Mouse (Mus musculus) right cerebral cortex, adult 18-20 months (tissue): ENCODE data around the gene Tfb2m.

Experiments used
- DNase-seq: peaks from one replicate; pipeline ENCODE4 v3.0.0; 2022; ENCODE audit warnings: mixed read lengths

Tfb2m gene

GRCm38 (mm10) chr1:179545768-179546550 is at the start of gene Tfb2m, which contains the start of gene Cnst:
TSS of gene Tfb2m (minus strand) at chr1:179546267.
TSS of gene Cnst (plus strand) at chr1:179546370.
- peak; percentile 99 for DNase-seq

GRCm38 (mm10) chr1:179592972-179593371 is 46.9 kb upstream of the Tfb2m start:
- DNase-seq, result no peak

DNA sequence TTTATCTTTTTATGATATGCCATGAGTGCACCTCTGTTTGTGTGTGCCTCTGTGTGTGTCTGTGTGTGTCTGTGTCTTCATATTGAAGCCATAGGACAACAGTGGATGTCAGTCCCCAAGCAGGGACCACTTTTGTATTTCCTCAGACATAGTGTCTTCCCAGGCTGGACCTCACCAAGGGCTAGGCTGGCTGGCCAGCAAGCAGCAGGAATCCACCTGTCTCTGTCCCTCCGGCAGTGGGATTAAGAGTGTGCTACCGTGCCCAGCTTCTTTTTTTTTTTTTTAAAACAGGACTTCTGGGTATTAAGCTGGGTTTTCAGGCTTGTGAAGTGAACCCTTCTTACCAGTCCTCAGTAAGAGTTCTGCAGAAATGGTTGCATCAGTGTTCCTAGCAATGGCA is 46.1 kb upstream of the Tfb2m start:
- no peak for DNase-seq

- peak; percentile 54 for DNase-seq
Measured at GRCm38 (mm10) chr1:179591639-179592038, 45.6 kb upstream of the Tfb2m start.

DNA sequence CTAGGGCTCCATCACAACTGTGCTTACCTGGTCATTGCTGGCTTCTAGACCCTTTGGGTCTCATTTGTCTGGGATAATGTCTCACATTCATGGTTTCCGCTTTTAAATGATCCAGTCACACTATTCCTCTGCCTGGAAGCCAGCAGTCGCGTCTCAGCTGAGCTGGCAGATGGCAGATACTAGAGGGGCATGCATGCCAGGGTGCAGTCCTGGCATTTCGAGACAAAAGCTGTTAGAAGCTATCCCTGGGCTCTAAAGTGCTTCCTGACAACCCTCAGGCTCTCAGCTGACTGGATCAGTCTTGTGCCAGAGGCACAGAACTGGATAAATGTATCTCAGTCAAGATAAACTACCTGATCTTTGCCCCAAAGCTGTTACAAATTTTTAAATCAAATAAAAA is 42.2 kb upstream of the Tfb2m start:
- no peak for DNase-seq

DNA sequence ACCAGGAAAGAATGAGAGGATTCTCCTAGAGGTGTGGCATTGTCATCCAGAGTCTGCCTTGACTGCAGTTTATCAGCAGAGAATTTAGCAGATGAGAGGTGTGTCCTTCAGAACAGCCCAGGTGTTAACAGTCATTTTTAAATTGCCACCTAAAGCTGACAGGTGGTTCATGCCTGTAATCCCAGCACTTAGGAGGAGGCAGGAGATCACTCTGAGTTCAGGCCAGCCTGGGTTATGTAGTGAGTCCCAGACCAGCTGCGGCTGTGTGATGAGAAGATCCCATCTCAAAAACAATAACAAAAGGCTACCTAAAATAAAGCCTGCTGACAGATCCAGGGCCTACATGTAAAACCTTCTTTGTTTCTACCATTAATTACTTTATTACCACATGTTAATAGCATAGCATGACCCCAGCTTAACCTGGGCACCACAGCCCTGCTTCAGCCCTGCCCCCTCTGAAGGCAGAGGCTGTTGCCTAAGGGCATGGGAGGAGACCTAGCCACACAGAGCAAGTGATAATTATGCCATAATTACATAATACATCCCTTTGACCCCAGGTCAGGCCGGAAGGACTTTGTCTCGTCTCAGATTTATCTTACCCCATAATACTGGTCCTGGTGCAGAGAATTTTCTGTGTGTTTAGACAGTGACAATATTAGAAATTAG is 40.5 kb upstream of the Tfb2m start:
- DNase-seq, result no peak

DNA sequence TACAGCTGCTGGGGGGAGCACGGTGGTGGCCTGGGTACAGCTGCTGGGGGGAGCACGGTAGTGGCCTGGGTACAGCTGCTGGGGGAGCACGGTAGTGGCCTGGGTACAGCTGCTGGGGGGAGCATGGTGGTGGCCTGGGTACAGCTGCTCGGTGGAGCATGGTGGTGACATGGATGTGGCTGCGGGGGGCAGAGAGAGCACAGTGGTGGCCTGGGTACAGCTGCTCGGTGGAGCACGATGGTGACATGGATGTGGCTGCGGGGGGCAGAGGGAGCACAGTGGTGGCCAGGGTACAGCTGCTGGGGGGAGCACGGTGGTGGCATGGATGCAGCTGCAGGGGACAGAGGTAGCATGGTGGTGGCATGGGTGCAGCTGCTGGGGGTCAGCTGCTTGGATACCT is 39.6 kb upstream of the Tfb2m start:
- DNase-seq, result no peak

GRCm38 (mm10) chr1:179584220-179584619 is 38.2 kb upstream of the Tfb2m start:
- DNase-seq, result no peak

GRCm38 (mm10) chr1:179583090-179583489 is 37.0 kb upstream of the Tfb2m start:
- DNase-seq, result no peak

- DNase-seq, result no peak
Measured at GRCm38 (mm10) chr1:179582021-179582433, 36.0 kb upstream of the Tfb2m start.

GRCm38 (mm10) chr1:179581422-179581821 is 35.4 kb upstream of the Tfb2m start:
- no peak for DNase-seq

GRCm38 (mm10) chr1:179580200-179580599 is 34.1 kb upstream of the Tfb2m start:
- DNase-seq, result no peak

- DNase-seq, result no peak
Measured at GRCm38 (mm10) chr1:179578625-179579024, 32.6 kb upstream of the Tfb2m start.

GRCm38 (mm10) chr1:179573650-179574206 is 27.7 kb upstream of the Tfb2m start:
- no peak for DNase-seq

GRCm38 (mm10) chr1:179571686-179572085 is 25.6 kb upstream of the Tfb2m start:
- DNase-seq, result no peak

- no peak for DNase-seq
Measured at GRCm38 (mm10) chr1:179570482-179570881, 24.4 kb upstream of the Tfb2m start.

- DNase-seq, result no peak
Measured at GRCm38 (mm10) chr1:179568690-179569398, 22.8 kb upstream of the Tfb2m start.

DNA sequence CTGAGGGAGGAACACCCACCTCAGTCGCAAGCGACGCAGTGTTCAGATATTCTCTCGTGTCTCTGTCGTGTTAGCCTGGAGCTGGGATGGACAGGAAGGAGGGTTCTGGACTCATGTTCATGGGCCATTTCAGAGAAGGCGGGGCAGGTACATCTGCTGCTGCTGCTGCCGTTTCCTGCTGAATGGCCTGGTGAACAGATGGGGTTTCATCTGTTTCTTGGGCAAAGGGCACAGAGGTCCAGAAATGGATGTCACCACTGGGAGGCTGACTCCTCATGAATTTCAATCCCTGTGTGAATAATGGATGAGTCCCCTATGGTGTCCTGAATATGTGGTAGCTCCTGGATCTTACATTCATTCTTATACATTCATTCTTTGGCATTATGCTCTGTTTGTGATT is 21.5 kb upstream of the Tfb2m start:
- DNase-seq, result no peak

- no peak for DNase-seq
Measured at GRCm38 (mm10) chr1:179563926-179564325, 17.9 kb upstream of the Tfb2m start.

DNA sequence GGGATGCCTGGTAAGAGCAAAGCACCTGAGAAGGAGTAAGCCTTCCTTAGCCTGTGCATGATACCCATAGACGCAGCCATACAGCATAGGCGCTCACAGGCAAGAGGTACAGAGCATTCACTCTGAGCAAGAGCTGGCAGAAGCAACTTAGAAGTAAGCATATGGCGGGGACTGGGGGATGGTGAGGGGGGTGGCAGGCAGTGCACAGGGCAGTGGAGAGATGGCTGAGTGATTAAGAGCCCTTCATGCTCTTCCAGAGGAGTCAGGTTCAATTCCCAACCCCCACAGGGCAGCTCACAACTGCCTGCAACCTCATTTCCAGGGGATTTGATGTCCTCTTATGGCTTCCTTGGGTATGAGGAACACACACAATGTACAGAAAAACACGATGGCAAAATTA is 17.1 kb upstream of the Tfb2m start:
- DNase-seq, result no peak

GRCm38 (mm10) chr1:179560845-179561430 is 14.9 kb upstream of the Tfb2m start:
- DNase-seq, result no peak

- no peak for DNase-seq
Measured at GRCm38 (mm10) chr1:179559446-179560194, 13.6 kb upstream of the Tfb2m start.
